Mouse (Mus musculus): Measurements from ENCODE around the gene Ptprg.

DNA sequence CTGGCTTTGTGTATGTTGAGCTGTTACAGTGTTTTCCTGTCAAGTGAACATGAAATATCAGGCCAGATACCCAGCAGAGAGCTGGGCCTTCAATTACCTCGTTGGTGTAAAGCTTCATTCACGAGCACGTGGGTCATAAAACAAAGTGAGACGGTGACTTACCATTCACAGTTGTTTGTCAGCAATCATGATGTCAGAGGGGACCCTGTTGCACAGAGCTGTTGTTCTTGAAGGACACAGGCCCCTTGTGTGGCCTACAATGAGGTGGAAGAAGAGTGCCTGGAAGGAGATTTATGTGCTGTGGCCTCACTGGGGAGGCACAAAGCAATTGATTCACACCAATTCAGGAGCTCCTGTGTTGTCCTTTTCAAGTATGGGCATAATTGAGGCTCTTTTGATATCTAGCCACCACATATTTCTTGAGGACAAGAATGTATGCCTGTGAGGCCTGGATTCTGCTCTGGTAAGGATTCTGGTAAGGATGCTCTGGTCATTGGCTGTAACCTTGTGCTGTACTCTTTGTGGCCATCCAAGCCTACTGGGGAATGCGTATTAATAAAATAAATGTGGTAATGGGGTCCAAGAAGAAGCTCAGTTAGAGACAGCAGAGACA, 503.7 kb downstream of the Ptprg start:
- TF ChIP-seq CTCF (IDR thresholded peaks at IDR 0.05; ENCODE audit: low read depth) (no peak), EP300 (IDR thresholded peaks at IDR 0.05; ENCODE audit: low read depth) (no peak)
